Comparison of ENCODE assay signal across 34 mouse cellular contexts in genomic region chr7:44500046-44500445, GRCm38 (mm10). TPM values are rescaled to one million over a fixed set of nuclear protein-coding genes. Genes with fewer than 3 reads are reported as not detected.
DNase-seq lines count a peak whose midpoint lies in the region; ATAC-seq and TF ChIP-seq lines count a peak whose summit lies in the region.
"Had no signal": no experiment of that assay in that cellular context is flagged by ENCODE, and none has a peak within 500 bp of the region (broad histone marks: within the 10 kb centered on the region; RNA-seq: fewer than 3 reads in every experiment).

No protein-coding gene starts in this region.

- no peaks in the 10 kb centered on the region for H3K36me3 ChIP-seq in liver, postnatal 0 days (replicated peaks; ENCODE audit: insufficient read depth, low read length)
- no peaks in the 10 kb centered on the region for H3K36me3 ChIP-seq in liver, embryonic 12.5 days
- no peaks in the 10 kb centered on the region for H3K36me3 ChIP-seq in hindbrain, embryonic 12.5 days
- H3K36me3 ChIP-seq: forebrain, embryonic 15.5 days; heart, embryonic 13.5 days; intestine, embryonic 15.5 days; limb, embryonic 10.5 days; limb, embryonic 15.5 days; midbrain, embryonic 12.5 days had no signal

- peak; percentile 13 for DNase-seq in liver, postnatal 0 days
- DNase-seq in ES-CJ7 (ENCODE audit: low read depth, low spot score) (peak; percentile 65), ZHBTc4 (ENCODE audit: low read depth, low spot score) (peak; percentile 60)
- DNase-seq: adrenal gland, adult 2 months; B cell, adult 2 months; heart, postnatal 10 days; kidney, adult 8-10 months; layer of hippocampus, postnatal 36 days; lung, embryonic 14.5 days; lung, postnatal 14 days; right cerebral cortex, postnatal 14 days; thymus, adult 18-20 months; thymus, postnatal 25 days had no signal

- no peak overlapping the region for H3K4me3 ChIP-seq in liver, postnatal 0 days (ENCODE audit: low read depth, low read length)
- H3K4me3 ChIP-seq in liver, embryonic 12.5 days: no peak overlapping the region
- H3K4me3 ChIP-seq in hindbrain, embryonic 12.5 days: no peak overlapping the region
- H3K4me3 ChIP-seq: forebrain, embryonic 10.5 days; forebrain, embryonic 15.5 days; heart, embryonic 13.5 days; intestine, embryonic 15.5 days; limb, embryonic 10.5 days; limb, embryonic 15.5 days; midbrain, embryonic 12.5 days had no signal

- H3K27me3 ChIP-seq in liver, postnatal 0 days (ENCODE audit: insufficient read depth, low read length): no peaks in the 10 kb centered on the region
- peaks cover 44% of the 10 kb centered on the region for H3K27me3 ChIP-seq in liver, embryonic 12.5 days (replicated peaks)
- 0 out of 2 replicates have a peak, but pooled peaks cover 2% of the 10 kb centered on the region for H3K27me3 ChIP-seq in hindbrain, embryonic 12.5 days
- H3K27me3 ChIP-seq: forebrain, embryonic 15.5 days; intestine, embryonic 15.5 days; limb, embryonic 15.5 days had no signal

- no peak overlapping the region for H3K9ac ChIP-seq in liver, postnatal 0 days (replicated peaks)
- H3K9ac ChIP-seq in liver, embryonic 12.5 days: no peak overlapping the region
- H3K9ac ChIP-seq in hindbrain, embryonic 12.5 days: no peak overlapping the region
- H3K9ac ChIP-seq: forebrain, embryonic 15.5 days; heart, embryonic 13.5 days; intestine, embryonic 15.5 days; limb, embryonic 15.5 days; liver, embryonic 14.5 days; lung, embryonic 14.5 days; midbrain, embryonic 12.5 days had no signal

- no peak for ATAC-seq in liver, postnatal 0 days
- no peak for ATAC-seq in liver, embryonic 12.5 days
- ATAC-seq in hindbrain, embryonic 12.5 days (ENCODE audit: low FRiP score): no peak
- no peak for ATAC-seq in megakaryocyte, adult 5-6 weeks (ENCODE audit: poor library complexity, severe bottlenecking)
- ATAC-seq: activated CD4-positive, CD25-positive, alpha-beta regulatory T cell, adult 4 months; forebrain, embryonic 15.5 days; hindbrain, postnatal 0 days; intestine, embryonic 15.5 days had no signal

- H3K27ac ChIP-seq in liver, postnatal 0 days (ENCODE audit: low read depth): no peak overlapping the region
- no peak overlapping the region for H3K27ac ChIP-seq in liver, embryonic 12.5 days
- H3K27ac ChIP-seq in hindbrain, embryonic 12.5 days: no peak overlapping the region
- H3K27ac ChIP-seq: forebrain, embryonic 10.5 days; forebrain, embryonic 15.5 days; heart, embryonic 13.5 days; hindbrain, postnatal 0 days; intestine, embryonic 15.5 days; kidney, postnatal 0 days; limb, embryonic 10.5 days; limb, embryonic 15.5 days; liver, embryonic 14.5 days; midbrain, embryonic 12.5 days had no signal

- no peaks in the 10 kb centered on the region for H3K9me3 ChIP-seq in liver, postnatal 0 days (ENCODE audit: low read length)
- peaks cover 3% of the 10 kb centered on the region; the same call in 1 of the 2 replicates for H3K9me3 ChIP-seq in liver, embryonic 12.5 days (replicated peaks)
- no peaks in the 10 kb centered on the region for H3K9me3 ChIP-seq in hindbrain, embryonic 12.5 days (replicated peaks)
- H3K9me3 ChIP-seq: forebrain, embryonic 10.5 days; forebrain, embryonic 15.5 days; heart, embryonic 13.5 days; intestine, embryonic 15.5 days; limb, embryonic 10.5 days; limb, embryonic 15.5 days; midbrain, embryonic 12.5 days had no signal

- TF ChIP-seq CTCF in liver, postnatal 0 days (IDR thresholded peaks at IDR 0.05; ENCODE audit: low read depth): no peak

- WGBS in liver, postnatal 0 days (ENCODE audit: insufficient replicate concordance): 60% methylated on average over 20 of the region's 20 CpGs
- WGBS in liver, embryonic 12.5 days (ENCODE audit: insufficient replicate concordance): 39% methylated on average over 20 of the region's 20 CpGs
- 57% methylated on average over 17 of the region's 20 CpGs for WGBS in hindbrain, embryonic 12.5 days

- H3K4me2 ChIP-seq in liver, postnatal 0 days (ENCODE audit: low read depth, low read length): no peak overlapping the region
- no peak overlapping the region for H3K4me2 ChIP-seq in liver, embryonic 12.5 days
- no peak overlapping the region for H3K4me2 ChIP-seq in hindbrain, embryonic 12.5 days (replicated peaks)
- H3K4me2 ChIP-seq: forebrain, embryonic 15.5 days; heart, embryonic 13.5 days; intestine, embryonic 15.5 days; limb, embryonic 15.5 days; lung, embryonic 14.5 days; midbrain, embryonic 12.5 days had no signal

- TF ChIP-seq EP300 in liver, postnatal 0 days (IDR thresholded peaks at IDR 0.05; ENCODE audit: low read depth): no peak

- peaks cover 21% of the 10 kb centered on the region for H3K4me1 ChIP-seq in liver, postnatal 0 days (ENCODE audit: insufficient read depth)
- peaks cover 31% of the 10 kb centered on the region for H3K4me1 ChIP-seq in liver, embryonic 12.5 days
- H3K4me1 ChIP-seq in hindbrain, embryonic 12.5 days: peaks cover 14% of the 10 kb centered on the region

RNA-seq across cellular contexts. Expression of gene Fam71e1, which starts 3.7 kb away (rescaled TPM):
- polyA plus RNA-seq in liver, postnatal 0 days (2015; fragmentation: Nextera tagmentation; extraction: Ambion mirVana): 3.3 and 4.1 TPM in 2 replicates
- 2.8 and 3.3 TPM in 2 replicates for polyA plus RNA-seq in liver, embryonic 12.5 days (2016; fragmentation: Nextera tagmentation; extraction: Ambion mirVana)
- polyA plus RNA-seq in hindbrain, embryonic 12.5 days (2016; fragmentation: Nextera tagmentation; extraction: Ambion mirVana): 25.2 and 26.0 TPM in 2 replicates
- 1.7 and 2.0 TPM in 2 replicates for total RNA-seq in megakaryocyte, adult 5-6 weeks (2015)
- 0.12 TPM in 1 of 2 replicates, not detected in the other for total RNA-seq in megakaryocyte, adult 5-6 weeks (2017)

RNA-seq across cellular contexts. Expression of gene Emc10, which starts 3.7 kb away (rescaled TPM):
- polyA plus RNA-seq in liver, postnatal 0 days (2015; fragmentation: Nextera tagmentation; extraction: Ambion mirVana): 32.4 and 35.9 TPM in 2 replicates
- polyA plus RNA-seq in liver, embryonic 12.5 days (2016; fragmentation: Nextera tagmentation; extraction: Ambion mirVana): 70.6 and 74.8 TPM in 2 replicates
- 134 and 142 TPM in 2 replicates for polyA plus RNA-seq in hindbrain, embryonic 12.5 days (2016; fragmentation: Nextera tagmentation; extraction: Ambion mirVana)
- 42.4 and 47.4 TPM in 2 replicates for total RNA-seq in megakaryocyte, adult 5-6 weeks (2015)
- total RNA-seq in megakaryocyte, adult 5-6 weeks (2017): 23.1 and 27.4 TPM in 2 replicates

RNA-seq across cellular contexts. Expression of gene Mybpc2, which starts 24.4 kb away (rescaled TPM):
- 0.35 and 2.7 TPM in 2 replicates for polyA plus RNA-seq in liver, postnatal 0 days (2015; fragmentation: Nextera tagmentation; extraction: Ambion mirVana)
- not detected in 2 replicates for polyA plus RNA-seq in liver, embryonic 12.5 days (2016; fragmentation: Nextera tagmentation; extraction: Ambion mirVana)
- polyA plus RNA-seq in hindbrain, embryonic 12.5 days (2016; fragmentation: Nextera tagmentation; extraction: Ambion mirVana): 0.22 TPM in 1 of 2 replicates, not detected in the other
- total RNA-seq in megakaryocyte, adult 5-6 weeks (2015): not detected in 2 replicates
- not detected in 2 replicates for total RNA-seq in megakaryocyte, adult 5-6 weeks (2017)
- total RNA-seq: adrenal gland, postnatal 36 days; megakaryocyte progenitor cell, adult 5-6 weeks had no signal
- polyA plus RNA-seq: activated CD4-positive, CD25-positive, alpha-beta regulatory T cell, adult 4 months; adrenal gland, adult 2 months; brain, embryonic 14.5 days; embryonic facial prominence, embryonic 11.5 days; liver, embryonic 14.5 days had no signal

RNA-seq across cellular contexts. Expression of gene Spib, which starts 31.8 kb away (rescaled TPM):
- 9.5 and 10.1 TPM in 2 replicates for polyA plus RNA-seq in liver, postnatal 0 days (2015; fragmentation: Nextera tagmentation; extraction: Ambion mirVana)
- polyA plus RNA-seq in liver, embryonic 12.5 days (2016; fragmentation: Nextera tagmentation; extraction: Ambion mirVana): 0.08 TPM in 1 of 2 replicates, not detected in the other
- polyA plus RNA-seq in hindbrain, embryonic 12.5 days (2016; fragmentation: Nextera tagmentation; extraction: Ambion mirVana): 0.08 and 0.10 TPM in 2 replicates
- 3.2 and 3.8 TPM in 2 replicates for total RNA-seq in megakaryocyte, adult 5-6 weeks (2015)
- total RNA-seq in megakaryocyte, adult 5-6 weeks (2017): 4.1 and 6.4 TPM in 2 replicates
- polyA plus RNA-seq: embryonic facial prominence, embryonic 11.5 days; forebrain, embryonic 10.5 days; forebrain, embryonic 15.5 days; hindbrain, embryonic 11.5 days; hindbrain, postnatal 0 days; limb, embryonic 10.5 days; midbrain, embryonic 12.5 days; neural tube, embryonic 14.5 days; stomach, embryonic 14.5 days had no signal

RNA-seq across cellular contexts. Expression of gene Josd2, which starts 32.3 kb away (rescaled TPM):
- 59.7 and 63.1 TPM in 2 replicates for polyA plus RNA-seq in liver, postnatal 0 days (2015; fragmentation: Nextera tagmentation; extraction: Ambion mirVana)
- polyA plus RNA-seq in liver, embryonic 12.5 days (2016; fragmentation: Nextera tagmentation; extraction: Ambion mirVana): 189 and 194 TPM in 2 replicates
- polyA plus RNA-seq in hindbrain, embryonic 12.5 days (2016; fragmentation: Nextera tagmentation; extraction: Ambion mirVana): 60.5 and 65.1 TPM in 2 replicates
- total RNA-seq in megakaryocyte, adult 5-6 weeks (2015): 18.2 and 20.3 TPM in 2 replicates
- total RNA-seq in megakaryocyte, adult 5-6 weeks (2017): 12.5 and 14.0 TPM in 2 replicates

Comparison
In these comparisons a context has a peak if more than half of its experiments do, and no peak if none do; other contexts are left out.
1. DNase-seq: peak in every context shown above with its lines; median percentile 65 in ES-CJ7; 60 in ZHBTc4; 13 in liver, postnatal 0 days.